14 mouse cellular contexts compared by ENCODE assay signal in genomic region chr13:60299076-60299475, GRCm38 (mm10).
DNase-seq lines count a peak whose midpoint lies in the region; ATAC-seq and TF ChIP-seq lines count a peak whose summit lies in the region.
"Had no signal": no experiment of that assay in that cellular context is flagged by ENCODE, and none has a peak within 500 bp of the region (broad histone marks: within the 10 kb centered on the region; RNA-seq: fewer than 3 reads in every experiment).

No protein-coding gene starts in this region.

- no peaks in the 10 kb centered on the region for H3K4me1 ChIP-seq in kidney, adult 2 months (ENCODE audit: control insufficient read depth, insufficient read depth, low read length)
- peaks cover 4% of the 10 kb centered on the region for H3K4me1 ChIP-seq in testis, adult 2 months (ENCODE audit: control insufficient read depth, insufficient read depth, low read length)
- H3K4me1 ChIP-seq in embryonic facial prominence, embryonic 12.5 days, result peaks cover 26% of the 10 kb centered on the region
- H3K4me1 ChIP-seq in hindbrain, embryonic 10.5 days (replicated peaks), result peaks cover 9% of the 10 kb centered on the region
- H3K4me1 ChIP-seq: forebrain, embryonic 15.5 days; liver, embryonic 12.5 days had no signal

- DNase-seq in kidney, adult 2 months, result peak; percentile 11
- no peak for DNase-seq in kidney, adult 9 months
- no peak for DNase-seq in testis, postnatal 10 days (ENCODE audit: low spot score)
- no peak for DNase-seq in hindbrain, embryonic 10.5 days (ENCODE audit: low spot score)
- DNase-seq: cerebellum, adult 18-20 months; layer of hippocampus, postnatal 36 days; thymus, postnatal 36 days had no signal

- H3K36me3 ChIP-seq in kidney, adult 2 months (ENCODE audit: control insufficient read depth, insufficient read depth, low read length), result no peaks in the 10 kb centered on the region
- H3K36me3 ChIP-seq in testis, adult 2 months (ENCODE audit: control insufficient read depth, insufficient read depth, low read length), result no peaks in the 10 kb centered on the region
- no peaks in the 10 kb centered on the region for H3K36me3 ChIP-seq in embryonic facial prominence, embryonic 12.5 days
- H3K36me3 ChIP-seq in hindbrain, embryonic 10.5 days, result no peaks in the 10 kb centered on the region
- H3K36me3 ChIP-seq: forebrain, embryonic 15.5 days; liver, embryonic 12.5 days had no signal

- TF ChIP-seq POLR2A in kidney, adult 2 months (IDR thresholded peaks at IDR 0.05; ENCODE audit: low read depth, low read length), result no peak
- no peak for TF ChIP-seq POLR2A in testis, adult 2 months (IDR thresholded peaks at IDR 0.05; ENCODE audit: control insufficient read depth, low read depth, low read length)

- ATAC-seq in embryonic facial prominence, embryonic 12.5 days (ENCODE audit: insufficient number of reproducible peaks, insufficient read depth, low FRiP score, low TSS enrichment), result no peak
- ATAC-seq in granulocyte monocyte progenitor cell, adult 5-6 weeks (replicated peaks; ENCODE audit: poor library complexity, severe bottlenecking), result no peak
- ATAC-seq: forebrain, embryonic 15.5 days; hindbrain, postnatal 0 days; liver, embryonic 12.5 days had no signal

- H3K9me3 ChIP-seq in embryonic facial prominence, embryonic 12.5 days, result no peaks in the 10 kb centered on the region
- no peaks in the 10 kb centered on the region for H3K9me3 ChIP-seq in hindbrain, embryonic 10.5 days
- H3K9me3 ChIP-seq: forebrain, embryonic 15.5 days; liver, embryonic 12.5 days had no signal

- TF ChIP-seq CTCF in kidney, adult 2 months (conservative IDR thresholded peaks at IDR 0.05; ENCODE audit: insufficient read depth, insufficient read length, low read depth, low read length), result no peak
- TF ChIP-seq CTCF in testis, adult 2 months (IDR thresholded peaks at IDR 0.05; ENCODE audit: control insufficient read depth, insufficient read depth, insufficient replicate concordance, low read depth, low read length), result no peak

- no peak overlapping the region for H3K27ac ChIP-seq in kidney, adult 2 months (ENCODE audit: insufficient read depth, low read depth, low read length)
- H3K27ac ChIP-seq in testis, adult 2 months (ENCODE audit: control insufficient read depth, insufficient read depth, low read depth, low read length), result 0 out of 2 replicates have a peak overlapping the region, but pooled peaks have one; percentile 5
- H3K27ac ChIP-seq in embryonic facial prominence, embryonic 12.5 days, result 0 out of 2 replicates have a peak overlapping the region, but pooled peaks have one; percentile 43
- no peak overlapping the region for H3K27ac ChIP-seq in hindbrain, embryonic 10.5 days
- H3K27ac ChIP-seq: forebrain, embryonic 15.5 days; hindbrain, postnatal 0 days; liver, embryonic 12.5 days; macrophage had no signal

- H3K4me3 ChIP-seq in kidney, adult 2 months (ENCODE audit: insufficient read depth, low read depth, low read length), result no peak overlapping the region
- no peak overlapping the region for H3K4me3 ChIP-seq in testis, adult 2 months (ENCODE audit: control insufficient read depth, low read depth, low read length)
- no peak overlapping the region for H3K4me3 ChIP-seq in embryonic facial prominence, embryonic 12.5 days
- no peak overlapping the region for H3K4me3 ChIP-seq in hindbrain, embryonic 10.5 days
- H3K4me3 ChIP-seq: forebrain, embryonic 15.5 days; liver, embryonic 12.5 days had no signal

- H3K9ac ChIP-seq in embryonic facial prominence, embryonic 12.5 days, result no peak overlapping the region
- H3K9ac ChIP-seq: forebrain, embryonic 15.5 days; liver, embryonic 12.5 days had no signal

- no peaks in the 10 kb centered on the region for H3K27me3 ChIP-seq in kidney, adult 2 months (replicated peaks; ENCODE audit: control insufficient read depth, insufficient read depth, low read length)
- no peaks in the 10 kb centered on the region for H3K27me3 ChIP-seq in testis, adult 2 months (ENCODE audit: control insufficient read depth, insufficient read depth, low read length)
- no peaks in the 10 kb centered on the region for H3K27me3 ChIP-seq in embryonic facial prominence, embryonic 12.5 days
- no peaks in the 10 kb centered on the region for H3K27me3 ChIP-seq in hindbrain, embryonic 10.5 days (ENCODE audit: insufficient read depth, poor library complexity, severe bottlenecking)
- H3K27me3 ChIP-seq: forebrain, embryonic 15.5 days; liver, embryonic 12.5 days had no signal

- WGBS in kidney, adult 2 months, result 66% methylated on average over 5 of the region's 5 CpGs
- WGBS in embryonic facial prominence, embryonic 12.5 days, result 35% methylated on average over 5 of the region's 5 CpGs
- WGBS in hindbrain, embryonic 10.5 days, result 69% methylated on average over 5 of the region's 5 CpGs

- no peak overlapping the region for H3K4me2 ChIP-seq in embryonic facial prominence, embryonic 12.5 days (replicated peaks)
- H3K4me2 ChIP-seq: forebrain, embryonic 15.5 days; liver, embryonic 12.5 days had no signal

Comparison
In these comparisons a context has a peak if more than half of its experiments do, and no peak if none do; other contexts are left out.
1. H3K27ac ChIP-seq: peak in testis, adult 2 months (single experiment) and embryonic facial prominence, embryonic 12.5 days (single experiment); none in kidney, adult 2 months (single experiment) and hindbrain, embryonic 10.5 days (single experiment).